Mouse (Mus musculus) CH12.LX (cell line): ENCODE measurements around the gene Mrm3. TPM values are rescaled to one million over a fixed set of nuclear protein-coding genes. Genes with fewer than 3 reads are reported as not detected.

Source experiments
- DNase-seq: peaks from one replicate; pipeline ENCODE4 v3.0.0-alpha.2; 2013; ENCODE audit errors: extremely low read depth
- H3K27ac ChIP-seq: 2 replicates; pipeline ENCODE4 v1.5.1; 2012; ENCODE audit warnings: low read depth, mild to moderate bottlenecking, control low read depth, moderate library complexity; ENCODE audit not compliant: insufficient read depth
- H3K27me3 ChIP-seq: replicated peaks from 2 replicates; pipeline ENCODE3; 2012; ENCODE audit warnings: inconsistent platforms
- H3K36me3 ChIP-seq, 2 experiments: replicated peaks in 1 of 2; 2 replicates each; pipeline versions ENCODE3 to v1.6.1; 2012; ENCODE audit warnings: inconsistent platforms in 1 of 2, low read length in 1 of 2, mild to moderate bottlenecking in 1 of 2, mixed read lengths in 1 of 2, moderate library complexity in 1 of 2; ENCODE audit not compliant: control insufficient read depth in 1 of 2, insufficient read depth in 1 of 2
- H3K4me1 ChIP-seq, 2 experiments: 2 replicates each; pipeline ENCODE4 v1.6.1; 2012; ENCODE audit warnings: inconsistent platforms in 1 of 2, moderate library complexity in 1 of 2; ENCODE audit not compliant: insufficient read depth in 2 of 2, control insufficient read depth in 1 of 2
- H3K4me2 ChIP-seq: 2 replicates; pipeline ENCODE4 v1.6.1; 2012; ENCODE audit warnings: low read depth, mild to moderate bottlenecking, control low read depth; ENCODE audit not compliant: poor library complexity, insufficient read depth, severe bottlenecking
- H3K4me3 ChIP-seq, 3 experiments: fragments of 150-350 bp in 1 of 3; sonication (generic) in 1 of 3; replicated peaks in 1 of 3; 2 replicates each; pipeline versions ENCODE3 to v1.5.1; 2011 to 2012; ENCODE audit warnings: low read depth in 2 of 3, low read length in 2 of 3, mild to moderate bottlenecking in 2 of 3, moderate library complexity in 2 of 3, control low read depth in 1 of 3, improper control_type of control experiment in 1 of 3, inconsistent platforms in 1 of 3, mixed read lengths in 1 of 3; ENCODE audit not compliant: poor library complexity in 1 of 3
- H3K79me2 ChIP-seq: replicated peaks from 2 replicates; pipeline ENCODE4 v1.6.1; 2012; ENCODE audit warnings: mild to moderate bottlenecking, moderate library complexity; ENCODE audit not compliant: control insufficient read depth, poor library complexity, insufficient read depth, severe bottlenecking; ENCODE audit errors: extremely low read depth
- H3K9ac ChIP-seq: 2 replicates; pipeline ENCODE4 v1.6.1; 2012; ENCODE audit warnings: low read depth, mild to moderate bottlenecking, control low read depth, moderate library complexity; ENCODE audit not compliant: insufficient read depth
- H3K9me3 ChIP-seq: replicated peaks from 2 replicates; pipeline ENCODE3; 2012; ENCODE audit warnings: low read length, inconsistent platforms, mixed read lengths
- BHLHE40 ChIP-seq: IDR thresholded peaks from 2 replicates; pipeline ENCODE4 v1.6.1; 2011; ENCODE audit warnings: mild to moderate bottlenecking, low read depth, low read length, improper control_type of control experiment
- CHD1 ChIP-seq: IDR thresholded peaks from 2 replicates; pipeline ENCODE4 v1.6.1; 2012; ENCODE audit warnings: low read depth, low read length, improper control_type of control experiment, inconsistent platforms
- ELF1 ChIP-seq: IDR thresholded peaks from 2 replicates; pipeline ENCODE4 v1.6.1; 2014; ENCODE audit warnings: low read depth, mild to moderate bottlenecking, inconsistent platforms, low read length, improper control_type of control experiment
- IRF4 ChIP-seq: IDR thresholded peaks from 2 replicates; pipeline ENCODE4 v1.6.1; 2014; ENCODE audit warnings: low read depth, mild to moderate bottlenecking, inconsistent platforms, low read length, improper control_type of control experiment
- JUND ChIP-seq: conservative IDR thresholded peaks from 2 replicates; pipeline ENCODE4 v1.6.1; 2011; ENCODE audit warnings: low read depth, low read length, improper control_type of control experiment
- MAFK ChIP-seq: IDR thresholded peaks from 2 replicates; pipeline ENCODE4 v1.6.1; 2011; ENCODE audit warnings: low read length, improper control_type of control experiment; ENCODE audit not compliant: insufficient replicate concordance
- MEF2A ChIP-seq: IDR thresholded peaks from 2 replicates; pipeline ENCODE4 v1.6.1; 2014; ENCODE audit warnings: low read depth, mild to moderate bottlenecking, inconsistent platforms, low read length, improper control_type of control experiment, borderline replicate concordance
- MXI1 ChIP-seq: IDR thresholded peaks from 2 replicates; pipeline ENCODE4 v1.6.1; 2011; ENCODE audit warnings: mild to moderate bottlenecking, low read depth, low read length, improper control_type of control experiment
- MYC ChIP-seq: IDR thresholded peaks from 2 replicates; pipeline ENCODE4 v1.6.1; 2011; ENCODE audit warnings: low read depth, mild to moderate bottlenecking, improper control_type of control experiment, low read length
- NELFE ChIP-seq: IDR thresholded peaks from 2 replicates; pipeline ENCODE4 v1.6.1; 2011; ENCODE audit warnings: low read depth, low read length, improper control_type of control experiment
- NRF1 ChIP-seq: IDR thresholded peaks from 2 replicates; pipeline ENCODE4 v1.6.1; 2014; ENCODE audit warnings: low read depth, mild to moderate bottlenecking, inconsistent platforms, low read length, improper control_type of control experiment, moderate library complexity
- POLR2A ChIP-seq: IDR thresholded peaks from 2 replicates; pipeline ENCODE4 v1.6.1; 2011; ENCODE audit warnings: low read depth, mild to moderate bottlenecking, improper control_type of control experiment, low read length
- RAD21 ChIP-seq: IDR thresholded peaks from 2 replicates; pipeline ENCODE4 v1.6.1; 2011; ENCODE audit warnings: low read depth, mild to moderate bottlenecking, low read length, improper control_type of control experiment, moderate library complexity
- TCF12 ChIP-seq: IDR thresholded peaks from 2 replicates; pipeline ENCODE4 v1.6.1; 2014; ENCODE audit warnings: low read depth, mild to moderate bottlenecking, inconsistent platforms, low read length, improper control_type of control experiment
- UBTF ChIP-seq: IDR thresholded peaks from 2 replicates; pipeline ENCODE4 v1.6.1; 2012; ENCODE audit warnings: low read depth, mild to moderate bottlenecking, inconsistent platforms, low read length, improper control_type of control experiment, moderate library complexity
- USF1 ChIP-seq: IDR thresholded peaks from 2 replicates; pipeline ENCODE4 v1.6.1; 2014; ENCODE audit warnings: low read depth, mild to moderate bottlenecking, inconsistent platforms, low read length, improper control_type of control experiment
- USF2 ChIP-seq: conservative IDR thresholded peaks from 2 replicates; pipeline ENCODE4 v1.6.1; 2011; ENCODE audit warnings: low read depth, low read length, improper control_type of control experiment
- ZC3H11A ChIP-seq: IDR thresholded peaks from 2 replicates; pipeline ENCODE4 v1.6.1; 2012; ENCODE audit warnings: low read depth, mild to moderate bottlenecking, inconsistent platforms, low read length, improper control_type of control experiment
- ZKSCAN1 ChIP-seq: IDR thresholded peaks from 2 replicates; pipeline ENCODE4 v1.6.1; 2012; ENCODE audit warnings: low read depth, inconsistent platforms, low read length, improper control_type of control experiment, borderline replicate concordance
- ZNF384 ChIP-seq: IDR thresholded peaks from 2 replicates; pipeline ENCODE4 v1.6.1; 2012; ENCODE audit warnings: low read depth, low read length, improper control_type of control experiment, inconsistent platforms
- dilution Hi-C: fragments of 300-500 bp; cut with MboI; formaldehyde crosslinking; loops from 2 replicates; pipeline ENCODE4 v1.14.3; 2020; ENCODE audit warnings: low sequenced_read_pairs; ENCODE audit not compliant: extremely low pct_unique_long_range_greater_than_20kb, extremely low pct_ligation_motif_present
- in situ Hi-C: fragments of 300-500 bp; cut with MboI; formaldehyde crosslinking; loops from 3 replicates; pipeline ENCODE4 v1.14.3; 2019; ENCODE audit warnings: low sequenced_read_pairs, low pct_ligation_motif_present, low pct_unique_long_range_greater_than_20kb, mixed read lengths
- polyA plus RNA-seq: library from polyadenylated mRNA; unstranded; fragments of >175 nt; gene quantifications from 2 replicates; pipeline ENCODE4 v1.2.1, GENCODE M21; 2012; ENCODE audit warnings: low read depth; ENCODE audit not compliant: insufficient read length
- total RNA-seq, 2 experiments: library from RNA; depleted of rRNA; stranded (reverse); fragments of 300-350 nt in 1 of 2; fragments of >200 nt in 1 of 2; gene quantifications; 2 replicates each; pipeline ENCODE4 v1.2.3; 2012 to 2014

Gene Mrm3
- total and polyA plus RNA-seq, 3 experiments: 35.1 to 41.6 (median 40.2) TPM

DNA sequence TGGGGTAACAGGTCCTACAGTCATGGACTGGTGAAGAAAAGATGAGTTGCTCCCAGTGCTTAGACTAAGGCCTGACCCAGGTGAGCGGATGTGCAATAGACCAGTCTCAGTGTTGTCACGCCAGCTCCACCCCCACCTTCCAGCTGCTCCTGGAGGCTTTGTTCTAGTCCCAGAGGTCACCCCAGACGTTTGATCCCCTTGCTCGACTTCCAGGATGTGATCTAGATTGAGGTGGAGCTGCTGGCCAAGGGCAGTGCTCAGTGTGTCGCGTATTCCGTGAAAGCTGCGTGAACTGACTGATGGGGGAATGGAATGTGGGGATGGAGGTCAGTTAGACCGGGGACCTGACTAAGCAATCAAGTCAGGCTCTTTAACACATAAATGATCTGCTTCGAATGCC, 43.8 kb downstream of the Mrm3 start:
- Histone ChIP-seq H3K4me3 (no peak overlapping the region), H3K27ac (no peak overlapping the region), H3K27me3 (no peaks in the 10 kb centered on the region), H3K9me3 (peaks cover 3% of the 10 kb centered on the region), H3K4me1 (peaks cover 0 to 35% of the 10 kb centered on the region in 2 experiments; a peak in 2 of 4 replicates), H3K4me2 (no peak overlapping the region), H3K36me3 (no peaks in the 10 kb centered on the region), H3K79me2 (no peaks in the 10 kb centered on the region), H3K9ac (no peak overlapping the region)
- no peak for TF ChIP-seq ZKSCAN1
- TF ChIP-seq IRF4: no peak
- TF ChIP-seq JUND: no peak
- no peak for TF ChIP-seq CHD1
- no peak for TF ChIP-seq ZC3H11A
- TF ChIP-seq POLR2A: no peak
- no peak for TF ChIP-seq USF2
- no peak for TF ChIP-seq MAFK
- TF ChIP-seq TCF12: no peak
- TF ChIP-seq USF1: no peak
- no peak for TF ChIP-seq MEF2A
- no peak for TF ChIP-seq RAD21
- in situ Hi-C loops (no loop called here), dilution Hi-C loops (no loop called here)
- DNase-seq: no peak

DNA sequence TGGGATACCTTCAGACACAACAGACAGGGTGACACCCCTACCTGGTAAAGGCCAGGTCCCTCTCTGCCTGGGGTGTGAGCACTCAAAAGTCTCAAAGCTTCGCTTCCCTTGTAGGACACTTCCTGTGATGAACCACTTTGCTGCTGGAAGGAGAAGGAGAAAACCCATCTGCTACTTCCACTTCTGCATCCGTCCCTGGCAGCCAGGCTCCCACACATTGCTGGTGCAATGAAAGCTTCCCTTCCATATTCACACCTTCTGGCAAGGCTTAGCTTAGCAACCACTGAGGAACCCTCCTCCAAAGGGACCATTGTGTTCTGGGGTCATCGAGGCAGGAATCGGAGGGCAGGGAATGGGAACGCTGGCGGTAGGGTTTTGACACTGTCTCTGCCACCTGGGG, 45.1 kb downstream of the Mrm3 start:
- Histone ChIP-seq H3K9me3 (peaks cover 2% of the 10 kb centered on the region), H3K27me3 (no peaks in the 10 kb centered on the region), H3K4me3 (no peak overlapping the region), H3K36me3 (no peaks in the 10 kb centered on the region), H3K4me2 (no peak overlapping the region), H3K4me1 (peaks cover 0 to 35% of the 10 kb centered on the region in 2 experiments; a peak in 2 of 4 replicates), H3K9ac (no peak overlapping the region), H3K79me2 (no peaks in the 10 kb centered on the region), H3K27ac (no peak overlapping the region)
- TF ChIP-seq BHLHE40 (no peak), NELFE (no peak), ELF1 (no peak), UBTF (no peak), ZC3H11A (no peak), USF1 (no peak), ZNF384 (no peak), MYC (no peak), NRF1 (no peak), MXI1 (no peak)
- dilution Hi-C loops: no loop called here
- in situ Hi-C loops: no loop called here
- DNase-seq: no peak
